Mouse (Mus musculus): Measurements from ENCODE around the gene Mmgt2. TPM values are rescaled to one million over a fixed set of nuclear protein-coding genes. Genes with fewer than 3 reads are reported as not detected.

The Mmgt2 gene
- polyA plus RNA-seq, 1 experiment from 2014 or later: 26.4 TPM

DNA sequence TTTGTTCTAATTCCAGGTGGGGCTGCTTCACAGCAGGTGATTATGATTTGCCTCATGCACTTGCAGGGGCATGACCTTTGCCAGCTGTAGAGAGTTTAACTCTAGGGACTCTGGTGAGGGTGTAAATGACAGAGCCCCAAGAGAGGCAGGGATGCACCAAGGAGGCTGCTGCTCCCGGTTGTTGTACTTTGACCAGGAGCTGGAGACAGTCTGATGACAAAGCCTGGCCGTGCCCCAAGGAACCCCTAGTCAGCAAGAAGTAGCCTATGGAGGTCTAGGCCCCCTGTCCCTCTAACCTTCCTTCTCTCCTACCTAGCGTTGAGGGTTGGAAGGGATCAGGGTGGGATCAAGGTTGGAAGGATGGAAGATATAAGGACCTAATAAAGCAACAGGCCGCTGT, 33.0 kb upstream of the Mmgt2 start:
- H3K4me3 ChIP-seq (ENCODE audit: low read length): no peak overlapping the region
- H3K4me1 ChIP-seq (ENCODE audit: control insufficient read depth, insufficient read depth, low read depth, low read length): peaks cover 10% of the 10 kb centered on the region
- no peak for ATAC-seq
- H3K9me3 ChIP-seq (ENCODE audit: control insufficient read depth, low read length): no peaks in the 10 kb centered on the region
- H3K27ac ChIP-seq (ENCODE audit: low read depth, low read length): no peak overlapping the region
- 87% methylated on average over 4 of the region's 4 CpGs for WGBS
- H3K4me2 ChIP-seq (ENCODE audit: low read length): no peak overlapping the region
- no peak overlapping the region for H3K9ac ChIP-seq (ENCODE audit: low read depth, low read length)
- H3K36me3 ChIP-seq (ENCODE audit: control insufficient read depth, insufficient read depth, low read length): no peaks in the 10 kb centered on the region
- H3K27me3 ChIP-seq (replicated peaks; ENCODE audit: control insufficient read depth, insufficient read depth, low read length): no peaks in the 10 kb centered on the region

- no peak for ATAC-seq
- no peaks in the 10 kb centered on the region for H3K36me3 ChIP-seq (ENCODE audit: control insufficient read depth, insufficient read depth, low read length)
- no peak overlapping the region for H3K27ac ChIP-seq (ENCODE audit: low read depth, low read length)
- no peaks in the 10 kb centered on the region for H3K9me3 ChIP-seq (ENCODE audit: control insufficient read depth, low read length)
- H3K4me2 ChIP-seq (ENCODE audit: low read length): no peak overlapping the region
- H3K9ac ChIP-seq (ENCODE audit: low read depth, low read length): no peak overlapping the region
- no peaks in the 10 kb centered on the region for H3K27me3 ChIP-seq (replicated peaks; ENCODE audit: control insufficient read depth, insufficient read depth, low read length)
- no peak overlapping the region for H3K4me3 ChIP-seq (ENCODE audit: low read length)
- WGBS: 92% methylated on average over 8 of the region's 8 CpGs
- H3K4me1 ChIP-seq (ENCODE audit: control insufficient read depth, insufficient read depth, low read depth, low read length): peaks cover 9% of the 10 kb centered on the region; the same call in 1 of the 2 replicates
Observed at GRCm38 (mm10) chr11:62621079-62621478, 27.4 kb upstream of the Mmgt2 start.

GRCm38 (mm10) chr11:62621586-62622283, 26.7 kb upstream of the Mmgt2 start:
- Histone ChIP-seq H3K4me3 (ENCODE audit: low read length) (no peak overlapping the region), H3K27ac (ENCODE audit: low read depth, low read length) (no peak overlapping the region), H3K27me3 (replicated peaks; ENCODE audit: control insufficient read depth, insufficient read depth, low read length) (no peaks in the 10 kb centered on the region), H3K9ac (ENCODE audit: low read depth, low read length) (no peak overlapping the region), H3K4me2 (ENCODE audit: low read length) (no peak overlapping the region), H3K9me3 (ENCODE audit: control insufficient read depth, low read length) (no peaks in the 10 kb centered on the region), H3K4me1 (ENCODE audit: control insufficient read depth, insufficient read depth, low read depth, low read length) (peaks cover 9% of the 10 kb centered on the region; the same call in 1 of the 2 replicates), H3K36me3 (ENCODE audit: control insufficient read depth, insufficient read depth, low read length) (no peaks in the 10 kb centered on the region)
- no peak for ATAC-seq
- 86% methylated on average over 4 of the region's 4 CpGs for WGBS

DNA sequence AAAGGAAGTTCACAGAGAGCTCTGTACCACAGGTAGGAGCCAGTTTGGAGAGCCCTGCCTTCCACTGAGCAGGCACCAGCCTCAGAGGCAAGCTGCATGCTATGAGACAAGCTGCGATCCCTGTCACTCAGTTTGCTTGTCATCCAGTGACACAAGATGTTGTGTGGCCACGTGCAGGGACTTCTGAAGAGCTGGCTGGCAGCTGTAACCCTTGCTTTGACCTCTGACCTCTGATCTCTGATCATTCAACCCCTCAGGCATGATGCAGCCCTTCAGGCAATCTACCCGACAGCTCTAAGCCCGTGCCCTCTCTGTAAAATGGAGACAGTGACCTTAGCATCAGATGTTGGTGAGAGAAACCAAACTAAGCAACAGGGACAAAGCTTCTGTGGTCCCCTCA, 25.6 kb upstream of the Mmgt2 start:
- H3K27ac ChIP-seq (ENCODE audit: low read depth, low read length): no peak overlapping the region
- WGBS: 36% methylated on average over 4 of the region's 4 CpGs
- no peak for ATAC-seq
- no peak overlapping the region for H3K4me3 ChIP-seq (ENCODE audit: low read length)
- H3K27me3 ChIP-seq (replicated peaks; ENCODE audit: control insufficient read depth, insufficient read depth, low read length): no peaks in the 10 kb centered on the region
- H3K4me2 ChIP-seq (ENCODE audit: low read length): no peak overlapping the region
- H3K36me3 ChIP-seq (ENCODE audit: control insufficient read depth, insufficient read depth, low read length): no peaks in the 10 kb centered on the region
- H3K9ac ChIP-seq (ENCODE audit: low read depth, low read length): no peak overlapping the region
- no peaks in the 10 kb centered on the region for H3K9me3 ChIP-seq (ENCODE audit: control insufficient read depth, low read length)
- H3K4me1 ChIP-seq (ENCODE audit: control insufficient read depth, insufficient read depth, low read depth, low read length): peaks cover 9% of the 10 kb centered on the region; the same call in 1 of the 2 replicates

DNA sequence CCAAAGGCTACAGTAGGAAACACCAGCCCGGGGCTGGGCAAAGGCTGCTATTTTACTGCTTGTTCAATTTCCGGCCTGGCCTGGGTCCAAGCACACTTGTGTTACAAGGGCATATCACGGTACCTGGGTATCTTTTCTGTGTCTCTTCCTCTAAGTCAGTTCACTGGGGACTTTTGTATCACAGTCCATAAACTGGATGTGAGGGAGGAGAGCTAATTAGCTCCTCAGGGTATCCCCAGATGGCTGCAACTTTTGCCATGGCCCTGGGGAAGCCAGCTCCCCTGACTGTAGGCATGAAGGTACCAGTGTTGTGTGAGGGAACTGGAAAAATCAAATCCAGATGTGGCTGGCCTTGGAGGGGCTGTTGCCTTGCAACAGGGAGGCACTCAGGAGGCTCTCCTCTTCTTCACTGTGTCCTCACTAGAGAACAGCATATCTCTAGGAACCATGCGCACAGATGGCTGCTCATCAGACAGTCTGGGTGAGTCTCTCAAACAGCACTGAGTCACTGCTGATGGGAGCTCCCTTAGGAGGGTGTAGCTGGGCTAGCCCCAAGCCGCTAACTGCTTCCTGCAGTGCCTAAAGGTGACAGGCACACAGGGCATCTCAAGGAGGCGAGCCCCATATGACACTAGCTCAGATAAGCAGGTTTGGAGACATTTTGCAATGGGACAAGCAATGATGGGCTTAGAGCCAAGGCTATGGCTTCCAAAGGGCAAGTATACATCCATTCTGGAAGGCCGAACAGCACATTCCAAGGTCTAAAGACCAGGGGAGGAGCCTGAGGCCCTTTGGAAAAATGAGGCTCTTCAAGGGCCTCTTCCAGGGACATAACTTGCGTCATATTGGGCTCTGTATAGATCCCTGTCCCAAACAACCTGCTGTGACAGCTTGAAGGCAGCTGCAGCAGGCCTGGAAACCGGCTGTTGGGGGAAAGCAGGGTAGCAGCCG, 23.8 kb upstream of the Mmgt2 start:
- H3K4me1 ChIP-seq (ENCODE audit: control insufficient read depth, insufficient read depth, low read depth, low read length): peaks cover 17% of the 10 kb centered on the region
- peak; percentile 55 for ATAC-seq

GRCm38 (mm10) chr11:62629352-62630224, 18.9 kb upstream of the Mmgt2 start:
- H3K4me1 ChIP-seq (ENCODE audit: control insufficient read depth, insufficient read depth, low read depth, low read length): peaks cover 26% of the 10 kb centered on the region
- no peaks in the 10 kb centered on the region for H3K9me3 ChIP-seq (ENCODE audit: control insufficient read depth, low read length)
- H3K36me3 ChIP-seq (ENCODE audit: control insufficient read depth, insufficient read depth, low read length): no peaks in the 10 kb centered on the region
- 3% methylated on average over 9 of the region's 9 CpGs for WGBS
- no peak for ATAC-seq
- H3K9ac ChIP-seq (ENCODE audit: low read depth, low read length): no peak overlapping the region
- no peak overlapping the region for H3K4me3 ChIP-seq (ENCODE audit: low read length)
- peak overlapping the region; percentile 56 for H3K27ac ChIP-seq (ENCODE audit: low read depth, low read length)
- H3K4me2 ChIP-seq (ENCODE audit: low read length): peak overlapping the region; percentile 42
- no peaks in the 10 kb centered on the region for H3K27me3 ChIP-seq (replicated peaks; ENCODE audit: control insufficient read depth, insufficient read depth, low read length)

More for the DNA sequence above, 23.8 kb upstream of the Mmgt2 start:
- Histone ChIP-seq H3K9me3 (ENCODE audit: control insufficient read depth, low read length) (no peaks in the 10 kb centered on the region), H3K36me3 (ENCODE audit: control insufficient read depth, insufficient read depth, low read length) (no peaks in the 10 kb centered on the region), H3K27ac (ENCODE audit: low read depth, low read length) (peak overlapping the region; percentile 13; the same call in 1 of the 2 replicates), H3K4me2 (ENCODE audit: low read length) (no peak overlapping the region), H3K27me3 (replicated peaks; ENCODE audit: control insufficient read depth, insufficient read depth, low read length) (no peaks in the 10 kb centered on the region), H3K4me3 (ENCODE audit: low read length) (no peak overlapping the region), H3K9ac (ENCODE audit: low read depth, low read length) (no peak overlapping the region)
- 49% methylated on average over 10 of the region's 10 CpGs for WGBS

- ATAC-seq: peak; percentile 59
- Histone ChIP-seq H3K9ac (ENCODE audit: low read depth, low read length) (peak overlapping the region; percentile 50; the same call in 1 of the 2 replicates), H3K4me3 (ENCODE audit: low read length) (peak overlapping the region; percentile 8; the same call in 1 of the 2 replicates), H3K27ac (ENCODE audit: low read depth, low read length) (peak overlapping the region; percentile 56), H3K27me3 (replicated peaks; ENCODE audit: control insufficient read depth, insufficient read depth, low read length) (no peaks in the 10 kb centered on the region), H3K9me3 (ENCODE audit: control insufficient read depth, low read length) (no peaks in the 10 kb centered on the region), H3K4me2 (ENCODE audit: low read length) (peak overlapping the region; percentile 42), H3K36me3 (ENCODE audit: control insufficient read depth, insufficient read depth, low read length) (no peaks in the 10 kb centered on the region), H3K4me1 (ENCODE audit: control insufficient read depth, insufficient read depth, low read depth, low read length) (peaks cover 22% of the 10 kb centered on the region)
- WGBS: under 1% methylated on average over 11 of the region's 11 CpGs
Observed at GRCm38 (mm10) chr11:62630225-62630821, 18.1 kb upstream of the Mmgt2 start.

DNA sequence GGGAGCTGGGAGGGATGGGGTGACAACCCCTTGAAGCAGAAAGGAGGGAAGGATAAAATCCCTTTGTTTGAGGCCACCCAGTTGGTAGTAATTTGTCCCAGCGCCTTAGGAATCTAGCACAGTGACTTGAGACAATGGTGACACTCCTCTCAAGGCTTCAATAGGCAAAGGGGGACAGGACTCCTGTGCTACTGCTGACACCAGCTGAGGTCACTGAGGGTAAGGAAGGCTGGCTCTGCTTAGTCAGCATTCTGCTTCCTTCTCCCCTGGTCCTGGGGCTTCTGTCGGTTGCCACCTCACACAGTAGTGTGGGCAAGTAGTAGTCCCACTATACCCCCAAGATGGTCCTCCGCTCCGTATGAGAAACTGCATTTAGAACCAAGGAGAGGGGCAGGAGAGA, 17.3 kb upstream of the Mmgt2 start:
- Histone ChIP-seq H3K4me2 (ENCODE audit: low read length) (no peak overlapping the region), H3K36me3 (ENCODE audit: control insufficient read depth, insufficient read depth, low read length) (no peaks in the 10 kb centered on the region), H3K9ac (ENCODE audit: low read depth, low read length) (no peak overlapping the region), H3K9me3 (ENCODE audit: control insufficient read depth, low read length) (no peaks in the 10 kb centered on the region), H3K4me1 (ENCODE audit: control insufficient read depth, insufficient read depth, low read depth, low read length) (peaks cover 22% of the 10 kb centered on the region), H3K27ac (ENCODE audit: low read depth, low read length) (no peak overlapping the region), H3K27me3 (replicated peaks; ENCODE audit: control insufficient read depth, insufficient read depth, low read length) (no peaks in the 10 kb centered on the region), H3K4me3 (ENCODE audit: low read length) (no peak overlapping the region)
- ATAC-seq: no peak
- WGBS: 33% methylated on average over 4 of the region's 4 CpGs

Data from hindbrain, embryonic 16.5 days (tissue).